Mouse (Mus musculus): ENCODE data around the gene Mybl2. TPM values are rescaled to one million over a fixed set of nuclear protein-coding genes. Genes with fewer than 3 reads are reported as not detected.
A peak's percentile ranks its signal among the peaks of the same experiment; 100 is the strongest.

The Mybl2 gene
- total RNA-seq, 1 experiment from 2014 or later, result 3.7 TPM

DNA sequence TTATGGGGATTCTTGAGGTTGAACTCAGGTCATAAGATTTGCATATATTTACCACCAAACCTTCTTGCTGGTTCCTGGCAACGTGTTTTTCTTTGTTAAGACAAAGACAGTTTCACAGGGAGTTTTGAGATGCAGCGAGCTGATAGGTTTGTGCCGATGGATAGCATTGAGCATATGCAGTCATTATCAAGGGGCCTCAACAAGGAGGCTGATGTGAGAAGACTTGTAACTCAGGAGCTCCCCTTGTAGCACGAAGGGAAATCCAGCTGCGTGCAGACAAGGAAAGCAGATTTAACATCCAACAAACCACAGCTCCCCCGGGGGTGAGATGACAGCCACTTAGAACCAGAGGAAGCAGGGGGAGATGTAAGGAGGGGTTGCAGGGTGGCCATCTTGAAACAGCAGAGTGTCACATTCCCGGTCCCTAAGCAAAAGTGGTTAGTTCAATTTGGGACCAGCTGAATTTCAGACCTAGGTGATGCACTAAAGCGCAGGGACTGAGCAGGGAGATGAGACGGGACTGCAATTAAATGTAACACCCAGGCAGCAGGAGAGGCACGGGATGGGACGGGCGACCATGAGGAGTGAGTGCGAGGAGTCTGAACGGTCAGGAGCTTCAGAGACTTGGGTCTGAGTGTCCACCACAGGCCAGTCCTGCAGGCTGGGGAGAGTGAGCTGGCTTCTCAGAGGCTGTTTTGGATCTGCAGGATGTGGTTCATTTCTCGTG is 66.3 kb downstream of the Mybl2 start:
- DNase-seq, result no peak

DNA sequence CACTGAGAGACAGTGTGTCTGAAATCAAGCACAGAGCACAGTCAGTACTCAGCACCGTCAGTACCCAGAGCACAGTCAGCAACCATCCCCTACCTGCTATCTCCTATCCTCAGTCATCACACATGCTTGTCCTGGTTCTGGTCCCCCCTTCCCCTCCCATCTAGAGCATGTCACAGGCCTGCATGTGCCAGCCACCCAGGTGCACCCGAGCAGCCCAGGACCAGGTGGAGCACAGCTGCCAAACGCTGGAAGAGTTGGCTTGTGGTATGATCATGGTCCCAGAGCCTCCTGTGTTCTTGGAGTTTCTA is 66.8 kb downstream of the Mybl2 start:
- no peak for DNase-seq

DNA sequence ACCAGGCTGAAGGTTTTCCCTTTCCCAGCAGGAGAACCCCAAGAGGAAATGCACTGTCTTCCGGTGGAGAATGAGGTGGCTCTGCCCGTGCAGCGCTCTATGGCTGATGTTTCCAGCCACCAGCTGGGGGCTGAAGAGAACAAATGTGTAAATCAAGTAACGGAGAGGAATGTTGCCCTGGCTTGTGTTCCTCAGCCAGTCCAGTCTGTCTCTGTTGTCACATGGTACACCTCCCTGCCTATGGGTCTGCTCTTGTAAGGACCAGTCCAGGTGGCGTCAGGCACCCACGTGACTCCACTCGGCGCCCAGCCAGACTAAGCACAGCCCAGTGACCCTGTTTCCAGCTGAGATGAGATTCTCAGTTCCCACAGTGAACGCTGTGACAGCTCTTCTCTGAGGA is 67.8 kb downstream of the Mybl2 start:
- DNase-seq, result peak; percentile 56

DNA sequence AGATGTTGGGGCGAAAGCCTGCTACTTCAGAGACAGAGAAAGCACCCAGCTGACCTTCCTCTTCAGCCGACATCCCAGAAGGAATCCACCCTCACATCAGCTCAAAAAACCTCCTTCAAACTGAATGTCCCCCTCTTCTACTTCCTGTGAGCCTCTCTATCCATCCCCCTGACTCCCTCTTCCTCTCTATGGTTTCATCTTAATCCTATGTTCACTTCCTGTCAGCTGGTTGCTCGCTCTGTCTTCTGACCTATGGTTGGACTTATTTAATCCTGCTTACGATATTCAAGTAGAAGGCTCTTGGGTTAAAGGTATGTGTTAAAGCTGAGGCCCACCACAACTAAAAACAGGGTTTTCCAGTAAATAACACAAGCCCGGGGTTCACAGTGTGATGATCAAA is 69.0 kb downstream of the Mybl2 start:
- no peak for DNase-seq

DNA sequence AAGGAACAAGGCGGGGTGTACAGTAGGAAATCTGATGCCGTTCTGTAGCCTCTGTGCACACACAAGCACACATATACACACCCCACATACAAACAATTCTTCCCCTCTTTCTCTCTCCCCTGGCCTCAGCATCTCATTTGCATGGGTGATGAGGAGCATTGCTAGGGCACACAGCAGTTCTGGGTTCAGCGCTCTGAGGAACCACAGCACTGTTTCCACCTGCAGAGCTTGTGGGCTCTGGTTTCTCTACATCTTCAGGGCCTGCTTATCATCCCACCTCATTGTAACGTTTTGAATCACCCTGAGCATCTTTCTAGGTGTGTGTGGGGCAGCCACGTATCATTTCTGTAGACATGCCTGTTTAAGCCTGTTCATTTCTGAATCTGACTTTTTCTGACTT is 76.3 kb downstream of the Mybl2 start:
- no peak for DNase-seq

DNA sequence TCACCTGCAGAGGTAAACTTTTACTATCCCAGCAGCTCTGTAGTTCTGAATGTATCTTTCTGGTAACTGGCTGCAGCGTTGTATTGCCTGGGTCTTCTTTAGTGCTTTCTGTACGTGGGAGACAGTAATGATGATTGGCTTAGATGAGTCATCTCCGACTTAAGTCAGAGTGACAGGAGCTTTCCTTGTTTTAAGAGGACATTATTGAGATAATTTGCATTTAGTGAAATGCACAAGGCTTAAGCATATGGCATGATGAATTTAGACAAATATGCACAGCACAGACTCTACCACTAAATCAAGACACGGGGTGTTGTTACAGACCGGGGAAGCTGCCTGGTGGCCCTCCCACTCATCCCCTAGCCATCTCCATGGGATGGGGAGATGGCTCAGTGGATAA is 77.8 kb downstream of the Mybl2 start:
- no peak for DNase-seq

Small RNAs within 50 kb of the gene (microRNA-seq; reads per million reads assigned to microRNA genes)
- gene Gm22174 (0 reads per million in 2 experiments), gene Mir7003 (0.34 to 0.36 reads per million in 2 experiments)

Other genes starting within 250 kb of the Mybl2 start
- 232 and 238 TPM in 2 replicates for gene Srsf6, start 123.2 kb upstream of the Mybl2 start, total RNA-seq (2021)
- gene L3mbtl1, start 111.2 kb upstream of the Mybl2 start, total RNA-seq (2021), result 0.24 TPM in 1 of 2 replicates, not detected in the other
- 1.6 and 1.8 TPM in 2 replicates for gene Sgk2, start 67.4 kb upstream of the Mybl2 start, total RNA-seq (2021)
- gene Ift52, start 37.3 kb upstream of the Mybl2 start, total RNA-seq (2021), result 54.7 and 66.5 TPM in 2 replicates
- not detected in 2 replicates for gene Gtsf1l, start 33.2 kb downstream of the Mybl2 start, total RNA-seq (2021)
- gene Tox2, start 148.4 kb downstream of the Mybl2 start, total RNA-seq (2021), result 2.7 and 3.0 TPM in 2 replicates

Measured in adrenal gland, postnatal 25 days (tissue).